Mouse (Mus musculus) ovary, postnatal 36 days (tissue): ENCODE measurements around the gene Ppp1r9a.

Source experiments
- DNase-seq: peaks from one replicate; pipeline ENCODE4 v3.0.0; 2022; ENCODE audit warnings: low spot score, mixed read lengths

The Ppp1r9a gene

DNA sequence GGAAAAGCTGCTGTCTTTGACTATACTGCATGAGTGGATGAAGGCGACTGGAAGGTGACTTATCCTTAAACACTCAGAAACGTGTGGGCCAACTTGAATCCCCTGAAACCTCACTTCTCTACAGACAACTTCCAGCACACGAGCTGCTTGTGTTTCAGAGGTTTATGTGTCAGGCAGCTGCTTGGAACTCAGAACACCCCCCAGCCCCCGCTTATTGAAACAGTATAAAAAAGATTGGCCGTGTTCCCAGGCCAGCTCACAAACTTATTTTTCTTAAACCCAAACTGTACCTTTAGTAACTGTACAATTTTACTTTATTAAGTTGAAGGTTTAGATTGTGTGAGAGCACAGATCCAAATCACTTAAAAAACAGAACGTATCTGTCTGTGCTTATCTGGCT, 53.9 kb downstream of the Ppp1r9a start:
- DNase-seq: no peak

DNA sequence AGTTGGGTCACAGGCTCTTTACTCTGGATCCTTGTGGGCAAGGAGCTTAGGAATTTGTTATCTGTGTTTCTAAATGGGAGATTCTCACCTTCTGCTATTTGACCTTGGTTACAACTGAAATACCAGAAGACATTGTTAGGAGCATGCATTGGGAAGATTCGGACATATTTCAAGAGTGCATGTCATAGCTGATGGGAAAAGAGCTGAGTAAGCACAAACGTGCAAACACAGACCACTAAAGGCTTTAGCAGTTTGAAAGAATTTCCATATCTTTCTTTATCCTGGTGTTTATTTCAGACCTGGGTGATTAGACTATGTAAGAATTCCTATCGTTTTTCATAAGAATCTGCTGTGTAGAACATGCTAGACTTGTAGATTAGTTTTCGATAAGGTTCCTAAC, 59.5 kb downstream of the Ppp1r9a start:
- DNase-seq: no peak

GRCm38 (mm10) chr6:4963049-4963448, 60.3 kb downstream of the Ppp1r9a start:
- no peak for DNase-seq

GRCm38 (mm10) chr6:4967236-4967635, 64.5 kb downstream of the Ppp1r9a start:
- DNase-seq: no peak

GRCm38 (mm10) chr6:4971229-4971628, 68.5 kb downstream of the Ppp1r9a start:
- DNase-seq: no peak

DNA sequence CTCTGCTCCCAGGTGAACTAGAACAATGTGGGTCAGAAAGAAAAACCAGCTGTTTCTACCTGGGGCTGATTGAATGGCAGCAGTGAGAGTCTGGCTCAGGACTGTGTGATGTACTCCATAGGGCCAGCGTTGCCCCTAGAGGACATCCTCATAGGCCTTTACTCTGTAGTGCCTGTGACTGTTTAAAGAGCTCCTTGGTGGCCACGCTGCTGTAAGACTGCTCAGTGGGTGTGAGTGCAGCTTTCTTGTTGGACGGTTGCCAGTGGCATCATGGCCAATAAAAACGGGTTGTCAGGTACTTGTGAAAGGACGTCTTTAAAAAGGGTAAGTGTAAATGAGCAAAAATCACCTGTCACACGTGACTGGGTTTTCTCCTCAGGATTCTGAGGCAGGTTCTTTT, 70.1 kb downstream of the Ppp1r9a start:
- DNase-seq: no peak

- DNase-seq: no peak
Measured at GRCm38 (mm10) chr6:4973337-4973736, 70.6 kb downstream of the Ppp1r9a start.

- no peak for DNase-seq
Measured at GRCm38 (mm10) chr6:4977515-4977914, 74.8 kb downstream of the Ppp1r9a start.

DNA sequence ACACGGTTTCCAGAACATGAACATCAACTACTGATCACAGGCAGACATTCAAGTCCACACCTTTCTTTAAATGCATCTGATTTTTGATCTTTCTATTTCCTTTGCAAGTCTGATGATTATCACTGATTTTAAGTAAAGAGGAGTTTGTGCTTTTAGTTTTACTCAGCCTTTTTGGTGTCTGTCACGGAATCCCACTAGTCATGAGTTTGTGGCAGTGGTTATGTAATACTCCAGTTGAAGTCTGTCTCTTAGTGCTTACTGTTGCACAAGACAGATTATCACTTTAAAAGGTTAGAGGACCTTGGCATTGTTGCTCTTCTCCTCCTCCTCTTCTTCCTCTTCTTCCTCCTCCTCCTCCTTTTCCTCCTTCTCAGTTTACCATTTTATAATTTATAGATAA, 75.5 kb downstream of the Ppp1r9a start:
- no peak for DNase-seq

DNA sequence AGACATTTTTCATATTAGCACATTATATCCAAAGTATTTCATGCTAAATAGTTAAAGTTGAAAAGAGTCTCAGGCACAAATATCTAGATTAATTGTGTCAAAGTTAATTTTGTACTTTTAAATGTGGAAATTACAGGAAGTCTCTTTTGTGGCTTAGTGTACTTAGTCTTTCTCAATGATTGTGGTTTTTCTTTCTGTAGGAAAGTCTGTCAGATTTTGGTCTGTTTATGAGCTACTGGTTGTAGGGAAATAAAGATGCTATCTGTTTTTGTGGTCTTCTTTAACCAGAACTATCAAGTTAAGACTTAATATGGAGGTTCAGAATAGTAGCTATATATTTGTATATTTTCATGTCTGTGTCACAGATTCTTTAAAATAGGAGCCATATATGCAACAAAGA, 76.2 kb downstream of the Ppp1r9a start:
- DNase-seq: no peak

DNA sequence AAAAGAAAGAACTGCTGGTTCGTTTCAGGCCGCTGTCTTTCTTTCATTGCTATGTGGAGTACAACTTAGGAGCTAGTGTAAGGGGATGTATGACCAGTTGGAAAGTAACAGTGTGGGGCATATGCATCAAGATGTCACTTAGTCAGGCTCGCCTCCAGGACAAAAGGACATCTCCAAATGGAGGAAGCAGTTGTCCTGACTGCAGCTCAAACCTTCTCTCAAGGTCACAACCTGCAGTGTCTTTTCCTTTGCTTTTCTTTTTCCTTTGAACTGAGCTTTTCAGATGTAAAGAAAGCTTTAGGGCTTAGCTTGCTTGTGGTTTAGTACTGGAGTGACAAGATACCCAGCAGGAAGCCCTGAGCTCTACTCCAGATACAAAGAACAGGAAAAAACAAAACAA, 77.4 kb downstream of the Ppp1r9a start:
- DNase-seq: no peak

DNA sequence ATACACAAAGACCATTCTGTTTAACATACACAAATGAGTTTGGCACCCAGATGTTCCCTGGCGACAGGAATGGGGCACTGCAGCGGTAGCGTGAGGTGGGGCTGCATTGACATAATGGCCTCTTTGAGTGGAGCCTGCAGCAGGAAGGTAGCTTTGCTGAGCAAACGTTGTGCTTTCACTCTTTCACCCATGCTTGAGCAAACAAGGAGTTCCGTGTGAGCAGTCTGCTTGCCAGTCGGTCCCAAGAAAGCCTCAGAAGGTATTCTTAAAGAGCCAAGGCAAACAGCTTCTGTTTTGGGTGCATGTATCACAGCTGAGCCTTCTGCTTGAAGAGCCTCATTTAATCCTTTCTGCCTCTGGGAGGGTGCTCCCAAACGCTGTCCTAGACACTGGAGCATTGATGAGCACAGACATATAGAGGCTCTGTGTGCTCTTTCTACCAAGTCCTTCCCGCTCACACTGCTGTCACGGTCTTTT, 80.0 kb downstream of the Ppp1r9a start:
- no peak for DNase-seq

- no peak for DNase-seq
Measured at GRCm38 (mm10) chr6:4985668-4986067, 83.0 kb downstream of the Ppp1r9a start.

- no peak for DNase-seq
Measured at GRCm38 (mm10) chr6:4987084-4987483, 84.4 kb downstream of the Ppp1r9a start.

DNA sequence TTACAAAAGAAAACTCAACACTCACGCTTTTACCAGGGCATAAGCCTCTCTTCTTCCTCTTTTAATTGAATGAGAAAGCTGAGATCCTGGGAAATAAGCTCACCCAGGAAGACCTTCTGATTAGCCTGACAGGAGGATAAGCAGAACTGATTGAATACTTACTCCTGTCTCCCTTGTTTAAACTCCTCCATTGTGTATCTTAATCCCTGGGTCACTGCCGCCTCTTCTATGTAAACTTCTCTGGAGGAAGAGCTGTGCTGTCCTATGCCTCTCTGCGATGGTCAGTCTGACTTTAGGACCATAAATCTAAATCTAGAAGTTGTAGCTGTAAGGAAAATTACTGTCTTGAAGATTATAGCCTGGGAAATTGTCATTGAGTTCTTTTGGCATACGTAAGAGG, 86.0 kb downstream of the Ppp1r9a start:
- DNase-seq: no peak

GRCm38 (mm10) chr6:4992308-4992707, 89.6 kb downstream of the Ppp1r9a start:
- no peak for DNase-seq

GRCm38 (mm10) chr6:4993600-4994160, 91.0 kb downstream of the Ppp1r9a start:
- DNase-seq: no peak

DNA sequence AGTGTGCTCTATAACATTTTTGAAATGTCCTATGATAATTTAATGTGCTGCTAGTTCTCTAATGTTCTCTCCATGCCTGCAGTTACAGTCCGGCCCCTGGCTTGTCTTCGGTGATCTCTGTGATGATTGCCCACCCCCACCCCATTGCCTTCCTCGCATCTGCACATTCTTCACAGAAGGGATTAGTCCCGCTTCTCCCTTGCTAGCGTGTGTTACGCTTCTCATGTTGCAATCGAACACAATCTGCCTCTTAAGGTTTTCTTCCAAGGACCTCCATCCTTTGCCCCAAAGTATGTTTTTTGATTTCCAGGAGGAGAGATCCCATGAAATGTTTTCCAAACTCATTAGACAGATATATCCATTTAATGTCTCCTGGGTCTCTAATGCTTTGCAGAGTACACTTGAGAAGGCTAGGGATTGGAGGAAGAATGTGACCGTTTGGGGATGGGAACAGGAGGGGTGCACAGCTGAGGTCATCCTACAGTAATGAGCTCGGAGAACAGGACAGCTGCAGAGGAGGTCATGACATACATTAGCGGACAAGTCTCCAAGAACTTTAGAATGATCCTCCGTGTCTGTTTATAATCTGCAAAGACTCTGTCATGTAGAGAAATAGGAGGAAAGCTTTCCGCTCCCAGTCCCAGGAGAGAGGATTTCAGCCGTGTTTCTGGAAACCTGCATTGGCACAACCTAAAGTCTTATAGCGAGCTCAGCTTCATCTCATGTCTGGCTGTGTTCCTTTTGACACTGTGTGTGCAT, 91.6 kb downstream of the Ppp1r9a start:
- DNase-seq: no peak

DNA sequence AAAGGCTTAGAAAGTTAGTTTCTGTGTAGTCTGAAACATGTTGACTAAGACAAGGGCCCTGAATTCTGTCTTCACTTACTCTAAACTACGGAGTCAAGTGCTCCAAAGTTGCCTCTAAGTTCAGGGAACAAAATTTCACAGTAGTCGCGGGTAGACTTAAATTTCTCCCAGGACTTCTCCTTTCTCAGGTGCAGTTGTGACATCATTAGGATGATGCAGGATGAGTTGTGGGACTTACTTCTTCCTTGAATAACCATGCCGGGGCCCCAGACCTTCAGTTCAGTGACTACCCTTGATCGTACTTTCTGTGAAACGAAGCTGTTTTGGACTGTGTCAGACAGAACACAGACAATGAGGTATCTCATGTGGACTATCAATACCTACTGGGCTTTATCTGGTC, 94.9 kb downstream of the Ppp1r9a start:
- no peak for DNase-seq

DNA sequence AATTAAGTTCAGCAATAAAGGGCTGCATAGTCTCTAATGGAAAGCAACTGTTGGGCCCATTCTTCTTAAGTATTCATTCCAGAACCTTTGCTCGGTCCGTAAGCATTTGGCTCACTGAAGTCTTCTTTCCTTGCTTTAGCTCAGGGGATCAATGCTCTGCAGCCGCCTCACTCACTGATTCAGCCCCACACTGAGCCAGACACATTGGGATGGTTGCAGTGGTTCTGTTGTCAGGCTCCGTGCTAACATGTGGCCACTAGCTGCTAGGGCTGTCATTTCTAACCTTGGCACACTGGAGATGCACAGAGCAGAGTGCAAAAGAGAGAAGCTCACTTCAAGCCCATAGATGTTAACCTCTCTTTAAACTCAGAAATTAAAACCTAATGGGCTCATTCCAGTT, 96.2 kb downstream of the Ppp1r9a start:
- DNase-seq: no peak

DNA sequence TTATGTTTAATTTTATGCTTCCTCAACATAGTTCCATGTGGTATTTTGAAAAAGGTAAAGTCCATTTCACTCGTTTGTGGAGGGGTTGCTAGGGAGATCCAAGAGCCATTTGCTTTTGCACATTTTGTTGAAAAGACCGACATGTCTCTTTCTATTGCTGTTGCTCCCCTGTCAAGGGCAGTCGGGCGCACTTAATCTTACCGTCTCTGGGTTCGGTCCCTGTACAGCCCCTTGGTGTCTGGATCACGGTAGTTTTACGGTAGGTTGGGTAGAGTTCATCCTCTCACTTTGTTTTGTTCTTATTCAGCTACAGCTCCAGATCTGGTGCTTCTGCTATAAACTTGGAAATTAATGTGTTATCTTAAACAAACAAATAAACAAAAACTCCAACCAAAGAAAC, 98.1 kb downstream of the Ppp1r9a start:
- no peak for DNase-seq

GRCm38 (mm10) chr6:5005491-5006275, 103.0 kb downstream of the Ppp1r9a start:
- DNase-seq: no peak

- DNase-seq: no peak
Measured at GRCm38 (mm10) chr6:5006283-5006946, 103.7 kb downstream of the Ppp1r9a start.
